Comparison of ENCODE assay signal across 15 mouse cellular contexts in genomic region chr8:92839876-92840275, GRCm38 (mm10). TPM values are rescaled to one million over a fixed set of nuclear protein-coding genes. Genes with fewer than 3 reads are reported as not detected.
A peak's percentile ranks its signal among the peaks of the same experiment; 100 is the strongest.
DNase-seq lines count a peak whose midpoint lies in the region; ATAC-seq lines count a peak whose summit lies in the region.
"Had no signal": no experiment of that assay in that cellular context is flagged by ENCODE, and none has a peak within 500 bp of the region (broad histone marks: within the 10 kb centered on the region; RNA-seq: fewer than 3 reads in every experiment).

No protein-coding gene starts in this region.

- no peaks in the 10 kb centered on the region for H3K27me3 ChIP-seq in midbrain, embryonic 15.5 days (replicated peaks)
- H3K27me3 ChIP-seq: forebrain, embryonic 15.5 days; heart, embryonic 13.5 days; limb, embryonic 15.5 days had no signal

- no peak overlapping the region for H3K4me3 ChIP-seq in midbrain, embryonic 15.5 days
- H3K4me3 ChIP-seq: forebrain, embryonic 15.5 days; heart, embryonic 13.5 days; limb, embryonic 15.5 days; megakaryocyte, embryonic 14.5 days had no signal

- H3K4me2 ChIP-seq in midbrain, embryonic 15.5 days, result no peak overlapping the region
- H3K4me2 ChIP-seq: forebrain, embryonic 15.5 days; heart, embryonic 13.5 days; limb, embryonic 15.5 days had no signal

- WGBS in midbrain, embryonic 15.5 days, result 91% methylated on average over 7 of the region's 7 CpGs

- no peak overlapping the region for H3K27ac ChIP-seq in midbrain, embryonic 15.5 days
- H3K27ac ChIP-seq: forebrain, embryonic 15.5 days; heart, embryonic 13.5 days; hindbrain, postnatal 0 days; limb, embryonic 15.5 days had no signal

- H3K4me1 ChIP-seq in midbrain, embryonic 15.5 days, result no peaks in the 10 kb centered on the region
- H3K4me1 ChIP-seq: forebrain, embryonic 15.5 days; heart, embryonic 13.5 days; megakaryocyte, embryonic 14.5 days had no signal

- ATAC-seq in midbrain, embryonic 15.5 days (replicated peaks), result no peak
- ATAC-seq: forebrain, embryonic 15.5 days; hindbrain, postnatal 0 days had no signal

- H3K9ac ChIP-seq in midbrain, embryonic 15.5 days, result no peak overlapping the region
- H3K9ac ChIP-seq: forebrain, embryonic 15.5 days; heart, embryonic 13.5 days; limb, embryonic 15.5 days had no signal

- no peaks in the 10 kb centered on the region for H3K9me3 ChIP-seq in midbrain, embryonic 15.5 days
- H3K9me3 ChIP-seq: forebrain, embryonic 15.5 days; heart, embryonic 13.5 days; limb, embryonic 15.5 days had no signal

- no peaks in the 10 kb centered on the region for H3K36me3 ChIP-seq in midbrain, embryonic 15.5 days (replicated peaks)
- H3K36me3 ChIP-seq: forebrain, embryonic 15.5 days had no signal

- peak; percentile 66 for DNase-seq in gastrocnemius, postnatal 25 days
- no peak for DNase-seq in gastrocnemius, postnatal 10 days
- DNase-seq in urinary bladder, postnatal 14 days (ENCODE audit: low spot score), result peak; percentile 34
- DNase-seq in urinary bladder, postnatal 10 days (ENCODE audit: low spot score), result no peak
- DNase-seq in lung, postnatal 10 days, result peak; percentile 59
- DNase-seq in thymus, adult 18-20 months, result no peak
- DNase-seq in T-cell, adult 2 months (ENCODE audit: low spot score), result no peak
- DNase-seq: cerebellum, adult 18-20 months; kidney, postnatal 10 days had no signal

RNA-seq across cellular contexts. Expression of gene Mmp2, which starts 12.8 kb away (rescaled TPM):
- 10 to 100 TPM; 58.4 to 66.3 TPM for total RNA-seq in gastrocnemius, postnatal 25 days (2021)
- 100 to 1,000 TPM; 202 to 254 TPM for total RNA-seq in gastrocnemius, postnatal 10 days (2021)
- 22.3 and 22.7 TPM in 2 replicates for polyA plus RNA-seq in midbrain, embryonic 15.5 days (2015; fragmentation: Nextera tagmentation; extraction: Ambion mirVana)

RNA-seq across cellular contexts. Expression of gene Lpcat2, which starts 15.3 kb away (rescaled TPM):
- total RNA-seq in gastrocnemius, postnatal 25 days (2021), result under 1 TPM; 0.28 to 0.78 TPM
- 1 to 10 TPM; 1.4 to 2.0 TPM for total RNA-seq in gastrocnemius, postnatal 10 days (2021)
- polyA plus RNA-seq in midbrain, embryonic 15.5 days (2015; fragmentation: Nextera tagmentation; extraction: Ambion mirVana), result 7.3 and 8.9 TPM in 2 replicates

Comparison
In these comparisons a context has a peak if more than half of its experiments do, and no peak if none do; other contexts are left out.
1. DNase-seq: peak in gastrocnemius, postnatal 25 days (single experiment), urinary bladder, postnatal 14 days (single experiment) and lung, postnatal 10 days (single experiment); none in gastrocnemius, postnatal 10 days (single experiment), urinary bladder, postnatal 10 days (single experiment), thymus, adult 18-20 months (0 of 2) and T-cell, adult 2 months (single experiment).